Mouse (Mus musculus): ENCODE data around the gene Plxnd1.
A peak's percentile ranks its signal among the peaks of the same experiment; 100 is the strongest.

Plxnd1 gene

GRCm38 (mm10) chr6:115994877-115995520, at the start of gene Plxnd1:
Gene Plxnd1, minus strand, starts transcription at chr6:115995005.
- DNase-seq = peak; percentile 90 to 98

- no peak for DNase-seq
These were observed 49.2 kb upstream of the Plxnd1 start for GRCm38 (mm10) chr6:116044039-116044438.

- no peak for DNase-seq
These were observed 43.4 kb upstream of the Plxnd1 start for GRCm38 (mm10) chr6:116038222-116038621.

- no peak for DNase-seq
These were observed 42.6 kb upstream of the Plxnd1 start for GRCm38 (mm10) chr6:116037281-116037831.

- DNase-seq = no peak
These were observed 41.8 kb upstream of the Plxnd1 start for GRCm38 (mm10) chr6:116036555-116036954.

GRCm38 (mm10) chr6:116031052-116031451, 36.2 kb upstream of the Plxnd1 start:
- DNase-seq = no peak

- DNase-seq = no peak
These were observed 29.9 kb upstream of the Plxnd1 start for GRCm38 (mm10) chr6:116024666-116025065.

GRCm38 (mm10) chr6:116021961-116022485, 27.2 kb upstream of the Plxnd1 start:
- no peak for DNase-seq

GRCm38 (mm10) chr6:116015902-116016301, 21.1 kb upstream of the Plxnd1 start:
- no peak for DNase-seq

GRCm38 (mm10) chr6:116014111-116014510, 19.3 kb upstream of the Plxnd1 start:
- DNase-seq = no peak

GRCm38 (mm10) chr6:116013687-116014086, 18.9 kb upstream of the Plxnd1 start:
- no peak for DNase-seq

- DNase-seq = peak; percentile 47 to 78
These were observed 15.7 kb upstream of the Plxnd1 start for GRCm38 (mm10) chr6:116010541-116010940.

- no peak for DNase-seq
These were observed 14.6 kb upstream of the Plxnd1 start for GRCm38 (mm10) chr6:116009426-116009825.

GRCm38 (mm10) chr6:116007561-116008173, 12.9 kb upstream of the Plxnd1 start:
- peak; percentile 44 to 67 for DNase-seq

- no peak for DNase-seq
These were observed 11.9 kb upstream of the Plxnd1 start for GRCm38 (mm10) chr6:116006731-116007130.

- DNase-seq = no peak
These were observed 11.1 kb upstream of the Plxnd1 start for GRCm38 (mm10) chr6:116005959-116006288.

GRCm38 (mm10) chr6:116005275-116005958, 10.6 kb upstream of the Plxnd1 start:
- no peak for DNase-seq

GRCm38 (mm10) chr6:116004716-116005115, 9.9 kb upstream of the Plxnd1 start:
- no peak for DNase-seq

GRCm38 (mm10) chr6:116004069-116004468, 9.3 kb upstream of the Plxnd1 start:
- no peak for DNase-seq

GRCm38 (mm10) chr6:116003516-116003915, 8.7 kb upstream of the Plxnd1 start:
- DNase-seq = no peak

GRCm38 (mm10) chr6:116002311-116003104, 7.7 kb upstream of the Plxnd1 start:
- no peak for DNase-seq

- no peak for DNase-seq
These were observed 6.0 kb upstream of the Plxnd1 start for GRCm38 (mm10) chr6:116000851-116001250.

GRCm38 (mm10) chr6:115999227-115999626, 4.4 kb upstream of the Plxnd1 start:
- DNase-seq = no peak

All from spleen, adult 18-20 months (tissue).